Mouse (Mus musculus) 416B (cell line): ENCODE results near the gene Gm49393.

Experiments
- DNase-seq: peaks from one replicate; pipeline ENCODE4 v3.0.0; 2011; ENCODE audit warnings: low read depth

The Gm49393 gene

GRCm38 (mm10) chr13:60809690-60810089, 125.7 kb downstream of the Gm49393 start:
- no peak for DNase-seq
